Mouse (Mus musculus) limb, embryonic 11.5 days (tissue): ENCODE measurements around the gene Zxdc. TPM values are rescaled to one million over a fixed set of nuclear protein-coding genes. Genes with fewer than 3 reads are reported as not detected.

Experiments
- ATAC-seq: fragments of 200-750 bp; cut with Nextera tagmentation; 2 replicates; pipeline ENCODE4 v1.8.0; 2017; ENCODE audit warnings: low read depth; ENCODE audit not compliant: insufficient number of reproducible peaks, low FRiP score, low TSS enrichment
- DNase-seq: peaks from one replicate; pipeline ENCODE4 v3.0.0-alpha.2; 2015; ENCODE audit warnings: low spot score
- H3K27ac ChIP-seq: fragments of 300-500 bp; sonication (generic); replicated peaks from 2 replicates; pipeline ENCODE4 v1.5.1; 2014; ENCODE audit warnings: low read depth, mild to moderate bottlenecking, low read length
- H3K27me3 ChIP-seq: fragments of 300-500 bp; sonication (generic); 2 replicates; pipeline ENCODE4 v1.6.1; 2014; ENCODE audit warnings: mild to moderate bottlenecking, low read length, mixed read lengths; ENCODE audit not compliant: control insufficient read depth, insufficient read depth
- H3K36me3 ChIP-seq: fragments of 300-500 bp; sonication (generic); 2 replicates; pipeline ENCODE4 v1.6.1; 2014; ENCODE audit warnings: mild to moderate bottlenecking, low read length, moderate library complexity, mixed read lengths; ENCODE audit not compliant: control insufficient read depth, insufficient read depth
- H3K4me1 ChIP-seq: fragments of 300-500 bp; sonication (generic); 2 replicates; pipeline ENCODE4 v1.6.1; 2014; ENCODE audit warnings: low read length, mixed read lengths; ENCODE audit not compliant: control insufficient read depth, insufficient read depth
- H3K4me2 ChIP-seq: fragments of 300-500 bp; sonication (generic); 2 replicates; pipeline ENCODE4 v1.6.1; 2014; ENCODE audit warnings: low read depth, mild to moderate bottlenecking, moderate library complexity; ENCODE audit not compliant: severe bottlenecking
- H3K4me3 ChIP-seq: fragments of 300-500 bp; sonication (generic); 2 replicates; pipeline ENCODE4 v1.5.1; 2014; ENCODE audit warnings: low read depth, low read length
- H3K9ac ChIP-seq: fragments of 300-500 bp; sonication (generic); 2 replicates; pipeline ENCODE4 v1.6.1; 2014; ENCODE audit warnings: mild to moderate bottlenecking, low read length
- H3K9me3 ChIP-seq: fragments of 300-500 bp; sonication (generic); 2 replicates; pipeline ENCODE4 v1.6.1; 2016; ENCODE audit warnings: low read length; ENCODE audit not compliant: control insufficient read depth
- WGBS: fragments of 180-500 bp; shearing (Covaris S2); extraction: QIAGEN DNeasy Blood & Tissue Kit; methylation state at CpG from one replicate; pipeline ENCODE4 v1.1.7; 2014; 5-methylcytosine and 5-hydroxymethylcytosine counted together
- polyA plus RNA-seq: library from polyadenylated mRNA; unstranded; fragments of >200 nt; fragmentation: Nextera tagmentation; extraction: Ambion mirVana; gene quantifications from 2 replicates; pipeline ENCODE4 v1.2.1, GENCODE M21; 2014

Zxdc gene
- polyA plus RNA-seq, 1 experiment from 2014 or later, result 8.1 TPM

DNA sequence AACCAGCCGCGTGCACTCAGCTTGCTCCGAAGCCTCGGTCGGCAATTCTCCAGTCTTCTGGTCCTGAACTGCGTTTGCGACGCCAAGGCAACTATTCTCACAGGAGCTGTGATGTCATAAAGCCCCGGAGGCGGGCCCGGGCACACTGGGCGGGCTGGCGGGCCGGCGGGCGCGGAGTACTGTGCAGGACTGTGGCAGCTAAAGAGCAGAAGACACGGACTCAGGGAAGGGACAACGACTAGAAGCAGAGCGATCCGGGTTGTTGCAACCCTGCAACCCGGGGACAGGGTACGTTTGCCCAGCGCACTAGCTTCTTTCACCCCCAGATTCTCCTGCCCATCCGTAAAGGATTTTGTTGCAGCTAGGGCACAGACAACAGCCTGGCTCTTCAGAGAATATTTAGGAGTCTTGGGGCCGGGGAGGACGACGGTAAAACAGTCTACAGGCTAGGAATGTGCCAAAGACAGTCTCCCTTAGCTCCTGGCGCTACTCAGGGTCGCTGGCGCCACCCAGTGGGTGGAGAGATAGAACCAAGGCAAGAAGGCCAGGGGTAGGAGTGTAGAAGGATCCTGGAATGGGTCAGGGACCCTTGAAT is 59.2 kb downstream of the Zxdc start, which contains the start of gene Cfap100:
Gene Cfap100 (minus strand): TSS at position 418 of the 595 bp plus-strand sequence.
- Histone ChIP-seq H3K4me1 (no peaks in the 10 kb centered on the region), H3K27ac (no peak within 1 kb of the TSS), H3K36me3 (no peaks in the 10 kb centered on the region), H3K9ac (peak within 1 kb of the TSS; percentile 12), H3K4me2 (peak within 1 kb of the TSS; percentile 78), H3K9me3 (no peaks in the 10 kb centered on the region), H3K27me3 (no peaks in the 10 kb centered on the region), H3K4me3 (peak within 1 kb of the TSS; percentile 27)
- peak; percentile 82 for DNase-seq
- ATAC-seq, result peak; percentile 77
- WGBS, result under 1% methylated on average over 31 of the region's 31 CpGs

DNA sequence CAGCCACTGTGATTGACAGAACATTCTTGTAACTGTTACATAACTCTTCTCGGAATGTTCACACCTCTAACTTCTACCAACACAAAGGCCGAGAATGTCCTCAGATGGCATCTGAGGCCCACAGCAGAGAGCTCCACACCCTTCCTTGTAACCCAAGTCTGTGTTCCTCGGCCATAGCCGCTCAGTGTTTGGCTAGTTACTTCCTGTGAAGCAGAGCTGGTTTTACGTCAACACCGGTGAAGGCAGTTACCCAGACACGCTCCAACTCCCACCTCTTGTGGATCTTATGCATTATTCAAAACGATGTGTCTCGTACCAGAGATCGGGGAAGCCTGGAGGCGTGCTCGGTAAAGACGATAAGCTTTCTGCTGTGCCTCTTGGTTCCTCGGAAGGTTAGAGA is 60.6 kb downstream of the Zxdc start:
- Histone ChIP-seq H3K27me3 (no peaks in the 10 kb centered on the region), H3K9me3 (no peaks in the 10 kb centered on the region), H3K36me3 (no peaks in the 10 kb centered on the region), H3K9ac (no peak overlapping the region), H3K4me3 (no peak overlapping the region), H3K4me1 (no peaks in the 10 kb centered on the region), H3K27ac (no peak overlapping the region), H3K4me2 (no peak overlapping the region)
- ATAC-seq (no peak), DNase-seq (no peak)
- 87% methylated on average over 14 of the region's 14 CpGs for WGBS

DNA sequence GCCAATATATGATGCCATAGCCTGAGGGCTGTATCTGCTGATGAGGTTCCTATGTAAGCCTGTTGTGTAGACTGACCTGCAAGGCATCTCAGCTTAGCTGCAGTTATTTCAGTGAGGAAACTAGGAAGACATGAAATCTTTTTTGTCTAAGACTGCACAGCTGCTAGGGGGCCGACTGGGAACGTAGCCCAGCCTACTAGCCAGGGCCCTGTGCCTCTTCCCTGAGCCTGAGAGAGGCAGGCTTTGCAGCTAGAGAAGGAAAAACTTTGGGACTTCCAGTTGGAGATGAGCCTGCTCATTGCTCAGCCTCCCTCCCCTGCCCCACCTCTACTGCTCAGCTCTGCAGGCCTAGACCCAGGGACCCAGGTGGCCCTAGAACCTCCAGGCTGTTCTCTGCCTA is 62.2 kb downstream of the Zxdc start:
- H3K4me1 ChIP-seq, result no peaks in the 10 kb centered on the region
- no peaks in the 10 kb centered on the region for H3K27me3 ChIP-seq
- no peak for ATAC-seq
- no peaks in the 10 kb centered on the region for H3K9me3 ChIP-seq
- no peaks in the 10 kb centered on the region for H3K36me3 ChIP-seq
- 75% methylated on average over 2 of the region's 2 CpGs for WGBS
- no peak overlapping the region for H3K4me3 ChIP-seq
- no peak for DNase-seq
- H3K9ac ChIP-seq, result no peak overlapping the region
- H3K4me2 ChIP-seq, result no peak overlapping the region
- no peak overlapping the region for H3K27ac ChIP-seq

DNA sequence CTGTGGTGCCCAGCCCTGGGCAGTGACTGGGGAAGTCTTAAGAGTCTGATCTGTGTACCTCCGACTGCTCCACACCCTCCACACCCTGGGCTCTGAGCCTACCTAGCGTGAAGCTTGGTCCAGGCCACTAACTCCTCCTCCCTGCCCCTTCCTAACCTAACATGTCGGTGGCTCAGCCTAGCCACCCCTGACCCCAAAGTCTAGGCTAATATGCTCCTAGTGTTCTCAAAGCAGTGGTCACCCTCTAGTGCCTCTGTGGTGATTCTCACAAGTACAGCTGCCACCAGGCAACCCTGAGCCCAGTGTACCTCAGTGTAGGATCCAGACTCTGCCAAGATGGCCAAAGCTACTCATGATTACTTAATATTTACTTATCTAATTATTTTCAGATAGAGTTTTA is 65.4 kb downstream of the Zxdc start:
- H3K4me2 ChIP-seq, result no peak overlapping the region
- no peak overlapping the region for H3K27ac ChIP-seq
- 75% methylated on average over 3 of the region's 3 CpGs for WGBS
- H3K9me3 ChIP-seq, result no peaks in the 10 kb centered on the region
- DNase-seq (no peak), ATAC-seq (no peak)
- H3K4me3 ChIP-seq, result no peak overlapping the region
- no peaks in the 10 kb centered on the region for H3K27me3 ChIP-seq
- no peaks in the 10 kb centered on the region for H3K4me1 ChIP-seq
- no peak overlapping the region for H3K9ac ChIP-seq
- H3K36me3 ChIP-seq, result no peaks in the 10 kb centered on the region

- Histone ChIP-seq H3K4me1 (no peaks in the 10 kb centered on the region), H3K4me2 (no peak overlapping the region), H3K9me3 (no peaks in the 10 kb centered on the region), H3K27me3 (no peaks in the 10 kb centered on the region), H3K27ac (no peak overlapping the region), H3K4me3 (no peak overlapping the region), H3K36me3 (no peaks in the 10 kb centered on the region), H3K9ac (no peak overlapping the region)
- ATAC-seq (peak; percentile 47; the same call in 1 of the 2 replicates), DNase-seq (peak; percentile 87)
- WGBS, result 22% methylated on average over 11 of the region's 11 CpGs
Observed at GRCm38 (mm10) chr6:90435195-90435618, 65.9 kb downstream of the Zxdc start.

DNA sequence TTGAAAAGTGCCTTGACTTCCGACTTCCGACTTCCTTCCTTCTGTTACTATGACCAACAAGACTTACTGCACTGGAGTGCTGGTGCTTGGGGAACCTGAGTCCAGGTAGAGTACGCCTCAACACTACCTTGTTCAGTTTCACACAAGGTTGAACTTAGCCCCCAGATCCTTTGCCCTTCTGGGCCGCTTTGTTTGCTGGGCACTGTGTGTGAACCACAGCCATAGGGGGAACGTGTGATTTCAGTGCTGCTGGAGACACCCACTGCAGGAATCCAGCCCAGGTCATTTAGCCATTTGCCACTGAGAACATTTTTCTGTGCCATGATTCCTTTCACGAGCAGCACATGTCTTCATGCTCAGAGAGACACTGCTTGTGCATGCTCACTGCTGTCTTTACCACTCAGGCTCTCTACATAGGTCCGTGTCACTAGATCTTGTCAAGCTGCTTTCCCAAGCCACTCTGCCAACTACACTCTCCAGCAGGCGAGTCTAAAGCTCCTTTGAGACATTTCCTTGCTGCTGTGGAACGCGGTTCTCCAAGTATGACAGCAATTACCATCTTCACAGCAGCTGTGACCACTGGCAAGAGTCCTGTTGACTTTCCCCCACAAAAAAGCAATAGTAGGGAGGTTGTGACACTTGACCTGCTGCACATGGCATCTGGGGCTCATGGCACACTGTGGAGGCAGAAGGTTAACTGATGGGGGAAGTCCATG is 67.1 kb downstream of the Zxdc start:
- ATAC-seq, result no peak
- Histone ChIP-seq H3K9ac (no peak overlapping the region), H3K27me3 (no peaks in the 10 kb centered on the region), H3K4me3 (no peak overlapping the region), H3K9me3 (no peaks in the 10 kb centered on the region), H3K27ac (no peak overlapping the region), H3K4me1 (no peaks in the 10 kb centered on the region), H3K36me3 (no peaks in the 10 kb centered on the region), H3K4me2 (no peak overlapping the region)
- no peak for DNase-seq
- WGBS, result 88% methylated on average over 10 of the region's 10 CpGs

DNA sequence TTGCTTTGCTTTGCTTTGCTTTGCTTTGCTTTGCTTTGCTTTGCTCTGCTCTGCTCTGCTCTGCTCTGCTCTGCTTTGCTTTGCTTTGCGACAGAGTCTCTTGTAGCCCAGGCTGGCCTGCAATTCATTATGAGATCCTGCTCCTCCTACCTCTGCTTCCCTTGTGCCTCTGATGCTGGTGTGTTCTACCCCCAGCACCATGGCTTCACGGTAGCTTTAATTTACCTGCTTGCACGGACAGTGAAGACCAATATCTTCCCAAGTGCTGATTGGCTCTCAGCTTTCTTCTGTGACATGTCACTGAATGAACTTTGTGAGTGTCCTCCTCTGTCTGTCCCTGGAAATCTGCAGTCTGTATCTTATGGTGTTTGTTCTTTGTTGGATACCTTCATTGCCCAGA is 67.7 kb downstream of the Zxdc start:
- no peak for DNase-seq
- H3K27me3 ChIP-seq, result no peaks in the 10 kb centered on the region
- WGBS, result 80% methylated on average over 3 of the region's 3 CpGs
- H3K27ac ChIP-seq, result no peak overlapping the region
- no peaks in the 10 kb centered on the region for H3K36me3 ChIP-seq
- H3K9ac ChIP-seq, result no peak overlapping the region
- no peak overlapping the region for H3K4me3 ChIP-seq
- H3K9me3 ChIP-seq, result no peaks in the 10 kb centered on the region
- ATAC-seq, result no peak
- no peaks in the 10 kb centered on the region for H3K4me1 ChIP-seq
- no peak overlapping the region for H3K4me2 ChIP-seq

GRCm38 (mm10) chr6:90446883-90447282 is 77.6 kb downstream of the Zxdc start:
- H3K27ac ChIP-seq, result no peak overlapping the region
- 50% methylated on average over 4 of the region's 4 CpGs for WGBS

More at GRCm38 (mm10) chr6:90446883-90447282, 77.6 kb downstream of the Zxdc start:
- Histone ChIP-seq H3K4me2 (no peak overlapping the region), H3K27me3 (no peaks in the 10 kb centered on the region), H3K4me3 (no peak overlapping the region), H3K9me3 (no peaks in the 10 kb centered on the region), H3K4me1 (no peaks in the 10 kb centered on the region), H3K9ac (no peak overlapping the region), H3K36me3 (no peaks in the 10 kb centered on the region)
- no peak for DNase-seq
- ATAC-seq, result no peak
